Mouse (Mus musculus): ENCODE measurements around the gene Fam173a. TPM values are rescaled to one million over a fixed set of nuclear protein-coding genes. Genes with fewer than 3 reads are reported as not detected.
A peak's percentile ranks its signal among the peaks of the same experiment; 100 is the strongest.
"Not testable (repeated sequence)": the region's sequence is repeated elsewhere in the genome, so short reads cannot be mapped to it uniquely, and the experiment has no call there.

The Fam173a gene
- polyA plus RNA-seq, 1 experiment from 2014 or later: 92.6 TPM

GRCm38 (mm10) chr17:25808028-25808427 lies 15.3 kb upstream of the Fam173a start:
- peak overlapping the region; percentile 97 for H3K4me2 ChIP-seq
- ATAC-seq (replicated peaks): no peak
- H3K27me3 ChIP-seq (replicated peaks): no peaks in the 10 kb centered on the region
- H3K4me3 ChIP-seq: peak overlapping the region; percentile 79
- H3K9ac ChIP-seq: peak overlapping the region; percentile 98
- peaks cover 52% of the 10 kb centered on the region for H3K4me1 ChIP-seq
- H3K36me3 ChIP-seq (replicated peaks): no peaks in the 10 kb centered on the region
- H3K9me3 ChIP-seq: no peaks in the 10 kb centered on the region
- WGBS: 30% methylated on average over 5 of the region's 5 CpGs
- H3K27ac ChIP-seq: peak overlapping the region; percentile 99

- H3K27me3 ChIP-seq (replicated peaks); ATAC-seq (replicated peaks); H3K4me3 ChIP-seq; H3K4me2 ChIP-seq; H3K9ac ChIP-seq; H3K36me3 ChIP-seq (replicated peaks); H3K27ac ChIP-seq; H3K9me3 ChIP-seq: not testable (repeated sequence)
- peaks cover 52% of the 10 kb centered on the region for H3K4me1 ChIP-seq
- 43% methylated on average over 2 of the region's 2 CpGs for WGBS
Measured at GRCm38 (mm10) chr17:25807452-25807851, 14.8 kb upstream of the Fam173a start.

- WGBS: 87% methylated on average over 4 of the region's 4 CpGs
- H3K4me3 ChIP-seq: no peak overlapping the region
- no peak overlapping the region for H3K27ac ChIP-seq
- peaks cover 51% of the 10 kb centered on the region for H3K4me1 ChIP-seq
- no peaks in the 10 kb centered on the region for H3K27me3 ChIP-seq (replicated peaks)
- H3K4me2 ChIP-seq: no peak overlapping the region
- no peaks in the 10 kb centered on the region for H3K9me3 ChIP-seq
- no peak for ATAC-seq (replicated peaks)
- no peak overlapping the region for H3K9ac ChIP-seq
- no peaks in the 10 kb centered on the region for H3K36me3 ChIP-seq (replicated peaks)
Measured at GRCm38 (mm10) chr17:25806507-25806906, 13.8 kb upstream of the Fam173a start.

- Histone ChIP-seq H3K4me3 (peak overlapping the region; percentile 18), H3K4me1 (peaks cover 31% of the 10 kb centered on the region), H3K36me3 (replicated peaks) (no peaks in the 10 kb centered on the region), H3K9me3 (no peaks in the 10 kb centered on the region), H3K4me2 (peak overlapping the region; percentile 43), H3K9ac (peak overlapping the region; percentile 31), H3K27me3 (replicated peaks) (no peaks in the 10 kb centered on the region), H3K27ac (peak overlapping the region; percentile 93)
- 9% methylated on average over 10 of the region's 10 CpGs for WGBS
- ATAC-seq (replicated peaks): peak; percentile 94
Measured at GRCm38 (mm10) chr17:25802825-25803517, 10.3 kb upstream of the Fam173a start.

GRCm38 (mm10) chr17:25801029-25801428 lies 8.3 kb upstream of the Fam173a start:
- H3K4me2 ChIP-seq: no peak overlapping the region
- no peaks in the 10 kb centered on the region; the same call in 1 of the 2 replicates for H3K27me3 ChIP-seq (replicated peaks)
- no peak overlapping the region for H3K4me3 ChIP-seq
- no peaks in the 10 kb centered on the region for H3K36me3 ChIP-seq (replicated peaks)
- no peak overlapping the region for H3K9ac ChIP-seq
- H3K4me1 ChIP-seq: peaks cover 44% of the 10 kb centered on the region
- WGBS: 11% methylated on average over 6 of the region's 6 CpGs
- ATAC-seq (replicated peaks): no peak
- no peaks in the 10 kb centered on the region for H3K9me3 ChIP-seq
- H3K27ac ChIP-seq: no peak overlapping the region

GRCm38 (mm10) chr17:25796951-25797369 lies 4.3 kb upstream of the Fam173a start, which contains the start of gene Metrn:
Gene Metrn (minus strand): TSS chr17:25797136.
- peak within 1 kb of the TSS; percentile 59 for H3K27ac ChIP-seq
- no peaks in the 10 kb centered on the region; the same call in 1 of the 2 replicates for H3K27me3 ChIP-seq (replicated peaks)
- peak within 1 kb of the TSS; percentile 48 for H3K9ac ChIP-seq
- 0% methylated on average over 35 of the region's 35 CpGs for WGBS
- H3K36me3 ChIP-seq (replicated peaks): no peaks in the 10 kb centered on the region
- peak within 1 kb of the TSS; percentile 57 for H3K4me3 ChIP-seq
- H3K4me1 ChIP-seq: peaks cover 48% of the 10 kb centered on the region
- ATAC-seq (replicated peaks): peak; percentile 44; the same call in 1 of the 2 replicates
- H3K4me2 ChIP-seq: peak within 1 kb of the TSS; percentile 92
- H3K9me3 ChIP-seq: no peaks in the 10 kb centered on the region

GRCm38 (mm10) chr17:25796211-25796771 lies 3.6 kb upstream of the Fam173a start:
- peak overlapping the region; percentile 48 for H3K9ac ChIP-seq
- H3K9me3 ChIP-seq: no peaks in the 10 kb centered on the region
- ATAC-seq (replicated peaks): no peak
- H3K27ac ChIP-seq: peak overlapping the region; percentile 59
- under 1% methylated on average over 37 of the region's 37 CpGs for WGBS
- peak overlapping the region; percentile 92 for H3K4me2 ChIP-seq
- peak overlapping the region; percentile 57 for H3K4me3 ChIP-seq
- H3K36me3 ChIP-seq (replicated peaks): no peaks in the 10 kb centered on the region
- H3K27me3 ChIP-seq (replicated peaks): no peaks in the 10 kb centered on the region; the same call in 1 of the 2 replicates
- peaks cover 47% of the 10 kb centered on the region for H3K4me1 ChIP-seq

- Histone ChIP-seq H3K27me3 (replicated peaks) (no peaks in the 10 kb centered on the region; the same call in 1 of the 2 replicates), H3K9ac (peak within 1 kb of the TSS; percentile 48), H3K4me2 (peak within 1 kb of the TSS; percentile 92), H3K4me1 (peaks cover 52% of the 10 kb centered on the region), H3K36me3 (replicated peaks) (no peaks in the 10 kb centered on the region), H3K27ac (peak within 1 kb of the TSS; percentile 59), H3K9me3 (no peaks in the 10 kb centered on the region), H3K4me3 (peak within 1 kb of the TSS; percentile 57)
- ATAC-seq (replicated peaks): no peak
- 7% methylated on average over 6 of the region's 6 CpGs for WGBS
Measured at GRCm38 (mm10) chr17:25795609-25796092, 3.0 kb upstream of the Fam173a start, which contains the start of gene AC134908.4. Gene AC134908.4 (minus strand): TSS chr17:25795659.

GRCm38 (mm10) chr17:25794998-25795397 lies 2.3 kb upstream of the Fam173a start:
- Histone ChIP-seq H3K27me3 (replicated peaks) (no peaks in the 10 kb centered on the region; the same call in 1 of the 2 replicates), H3K27ac (peak overlapping the region; percentile 59; the same call in 1 of the 2 replicates), H3K9me3 (no peaks in the 10 kb centered on the region), H3K4me1 (peaks cover 55% of the 10 kb centered on the region), H3K36me3 (replicated peaks) (no peaks in the 10 kb centered on the region), H3K9ac (no peak overlapping the region), H3K4me3 (0 out of 2 replicates have a peak overlapping the region, but pooled peaks have one; percentile 57), H3K4me2 (peak overlapping the region; percentile 92)
- ATAC-seq (replicated peaks): no peak
- 39% methylated on average over 17 of the region's 17 CpGs for WGBS

GRCm38 (mm10) chr17:25794197-25794596 lies 1.5 kb upstream of the Fam173a start:
- no peak overlapping the region for H3K27ac ChIP-seq
- ATAC-seq (replicated peaks): no peak
- no peaks in the 10 kb centered on the region for H3K9me3 ChIP-seq
- 0 out of 2 replicates have a peak, but pooled peaks cover 3% of the 10 kb centered on the region for H3K36me3 ChIP-seq (replicated peaks)
- H3K27me3 ChIP-seq (replicated peaks): no peaks in the 10 kb centered on the region; the same call in 1 of the 2 replicates
- H3K4me3 ChIP-seq: no peak overlapping the region
- H3K4me2 ChIP-seq: peak overlapping the region; percentile 2; the same call in 1 of the 2 replicates
- no peak overlapping the region for H3K9ac ChIP-seq
- H3K4me1 ChIP-seq: peaks cover 55% of the 10 kb centered on the region
- WGBS: 14% methylated on average over 13 of the region's 13 CpGs

GRCm38 (mm10) chr17:25791843-25792527 lies 716 bp downstream of the Fam173a start:
- H3K27ac ChIP-seq: peak overlapping the region; percentile 95
- peak; percentile 75 for ATAC-seq (replicated peaks)
- H3K4me1 ChIP-seq: peaks cover 50% of the 10 kb centered on the region
- H3K4me2 ChIP-seq: peak overlapping the region; percentile 95
- peak overlapping the region; percentile 61 for H3K4me3 ChIP-seq
- peak overlapping the region; percentile 83 for H3K9ac ChIP-seq
- no peaks in the 10 kb centered on the region for H3K9me3 ChIP-seq
- peaks cover 11% of the 10 kb centered on the region; the same call in 1 of the 2 replicates for H3K36me3 ChIP-seq (replicated peaks)
- WGBS: under 1% methylated on average over 45 of the region's 45 CpGs
- H3K27me3 ChIP-seq (replicated peaks): no peaks in the 10 kb centered on the region; the same call in 1 of the 2 replicates
